Mouse (Mus musculus): ENCODE results near the gene Tmem50b.

- TF ChIP-seq CTCF (IDR thresholded peaks at IDR 0.05; ENCODE audit: extremely low read depth, insufficient read depth, insufficient read length, insufficient replicate concordance) (no peak), POLR2A (IDR thresholded peaks at IDR 0.05; ENCODE audit: low read depth, low read length) (no peak; the same call in 1 of the 2 replicates)
Observed at GRCm38 (mm10) chr16:91597672-91598010, at the start of gene Tmem50b.

Data from spleen, adult 2 months (tissue).